In genomic region chr2:155774261-155774926, GRCm38 (mm10) we compare ENCODE assay signal across 10 mouse cellular contexts. TPM values are rescaled to one million over a fixed set of nuclear protein-coding genes. Genes with fewer than 3 reads are reported as not detected.
DNase-seq lines count a peak whose midpoint lies in the region; ATAC-seq and TF ChIP-seq lines count a peak whose summit lies in the region.
"Had no signal": no experiment of that assay in that cellular context is flagged by ENCODE, and none has a peak within 500 bp of the region (broad histone marks: within the 10 kb centered on the region; RNA-seq: fewer than 3 reads in every experiment).

No protein-coding gene starts in this region.

- no peaks in the 10 kb centered on the region for H3K9me3 ChIP-seq in kidney, embryonic 15.5 days (replicated peaks)
- no peaks in the 10 kb centered on the region for H3K9me3 ChIP-seq in embryonic facial prominence, embryonic 12.5 days
- no peaks in the 10 kb centered on the region for H3K9me3 ChIP-seq in limb, embryonic 11.5 days (ENCODE audit: control insufficient read depth, low read length)

- no peak for ATAC-seq in kidney, embryonic 15.5 days (replicated peaks; ENCODE audit: low FRiP score)
- ATAC-seq in embryonic facial prominence, embryonic 12.5 days (ENCODE audit: insufficient number of reproducible peaks, insufficient read depth, low FRiP score, low TSS enrichment) = no peak
- no peak for ATAC-seq in limb, embryonic 11.5 days (ENCODE audit: insufficient number of reproducible peaks, low FRiP score, low TSS enrichment, low read depth)

- peak overlapping the region; percentile 95 for H3K4me2 ChIP-seq in kidney, embryonic 15.5 days
- H3K4me2 ChIP-seq in embryonic facial prominence, embryonic 12.5 days (replicated peaks) = peak overlapping the region; percentile 92
- peak overlapping the region; percentile 97; the same call in 1 of the 2 replicates for H3K4me2 ChIP-seq in limb, embryonic 11.5 days (ENCODE audit: low read depth, severe bottlenecking)

- peak overlapping the region; percentile 57 for H3K4me3 ChIP-seq in kidney, embryonic 15.5 days (replicated peaks)
- peak overlapping the region; percentile 47; the same call in 1 of the 2 replicates for H3K4me3 ChIP-seq in embryonic facial prominence, embryonic 12.5 days
- H3K4me3 ChIP-seq in limb, embryonic 11.5 days (ENCODE audit: low read depth, low read length) = 0 out of 2 replicates have a peak overlapping the region, but pooled peaks have one; percentile 37
- peak overlapping the region; percentile 82; the same call in 1 of the 2 replicates for H3K4me3 ChIP-seq in olfactory bulb, adult 2 months (ENCODE audit: insufficient read depth, low read depth, low read length)

- no peak overlapping the region for H3K9ac ChIP-seq in kidney, embryonic 15.5 days
- H3K9ac ChIP-seq in embryonic facial prominence, embryonic 12.5 days = no peak overlapping the region
- H3K9ac ChIP-seq in limb, embryonic 11.5 days (ENCODE audit: low read length) = no peak overlapping the region
- H3K9ac ChIP-seq: liver, embryonic 14.5 days had no signal

- no peak for TF ChIP-seq POLR2A in olfactory bulb, adult 2 months (IDR thresholded peaks at IDR 0.05; ENCODE audit: insufficient read depth, low read depth, low read length)

- no peak overlapping the region for H3K27ac ChIP-seq in kidney, embryonic 15.5 days
- no peak overlapping the region for H3K27ac ChIP-seq in embryonic facial prominence, embryonic 12.5 days
- no peak overlapping the region for H3K27ac ChIP-seq in limb, embryonic 11.5 days (replicated peaks; ENCODE audit: low read depth, low read length)
- H3K27ac ChIP-seq in olfactory bulb, adult 2 months (ENCODE audit: insufficient read depth, low read depth, low read length) = no peak overlapping the region
- H3K27ac ChIP-seq: liver, embryonic 14.5 days had no signal

- H3K36me3 ChIP-seq in kidney, embryonic 15.5 days = no peaks in the 10 kb centered on the region
- H3K36me3 ChIP-seq in embryonic facial prominence, embryonic 12.5 days = no peaks in the 10 kb centered on the region
- H3K36me3 ChIP-seq in limb, embryonic 11.5 days (ENCODE audit: control insufficient read depth, insufficient read depth, low read length) = no peaks in the 10 kb centered on the region

- TF ChIP-seq CTCF in olfactory bulb, adult 2 months (IDR thresholded peaks at IDR 0.05; ENCODE audit: insufficient read depth, low read depth, low read length) = no peak

- WGBS in kidney, embryonic 15.5 days = 55% methylated on average over 11 of the region's 11 CpGs
- 59% methylated on average over 11 of the region's 11 CpGs for WGBS in embryonic facial prominence, embryonic 12.5 days
- WGBS in limb, embryonic 11.5 days = 54% methylated on average over 11 of the region's 11 CpGs
- WGBS in olfactory bulb, adult 2 months = 43% methylated on average over 11 of the region's 11 CpGs

- H3K27me3 ChIP-seq in kidney, embryonic 15.5 days = peaks cover 72% of the 10 kb centered on the region
- H3K27me3 ChIP-seq in embryonic facial prominence, embryonic 12.5 days = peaks cover 45% of the 10 kb centered on the region
- H3K27me3 ChIP-seq in limb, embryonic 11.5 days (ENCODE audit: control insufficient read depth, insufficient read depth, low read length) = peaks cover 24% of the 10 kb centered on the region

- DNase-seq in kidney, postnatal 14 days = no peak
- no peak for DNase-seq in limb, embryonic 11.5 days (ENCODE audit: low spot score)
- no peak for DNase-seq in right cerebral cortex, adult 18-20 months
- no peak for DNase-seq in frontal cortex, postnatal 10 days (ENCODE audit: low spot score in 2 of 2)
- DNase-seq in kidney, adult 18-20 months = no peak
- DNase-seq: thymus, postnatal 36 days had no signal

- peaks cover 9% of the 10 kb centered on the region for H3K4me1 ChIP-seq in kidney, embryonic 15.5 days
- peaks cover 4% of the 10 kb centered on the region; the same call in 1 of the 2 replicates for H3K4me1 ChIP-seq in embryonic facial prominence, embryonic 12.5 days
- H3K4me1 ChIP-seq in limb, embryonic 11.5 days (ENCODE audit: control insufficient read depth, insufficient read depth, low read length) = 0 out of 2 replicates have a peak, but pooled peaks cover 4% of the 10 kb centered on the region
- peaks cover 13% of the 10 kb centered on the region for H3K4me1 ChIP-seq in olfactory bulb, adult 2 months (ENCODE audit: control insufficient read depth, insufficient read depth, low read length)

RNA-seq across cellular contexts. Expression of gene Mmp24, which starts 0.7 kb away (rescaled TPM):
- 0.14 and 0.16 TPM in 2 replicates for polyA plus RNA-seq in kidney, embryonic 15.5 days (2015; fragmentation: Nextera tagmentation; extraction: Ambion mirVana)
- polyA plus RNA-seq in embryonic facial prominence, embryonic 12.5 days (2016; fragmentation: Nextera tagmentation; extraction: Ambion mirVana) = 0.61 and 1.1 TPM in 2 replicates
- polyA plus RNA-seq in limb, embryonic 11.5 days (2014; fragmentation: Nextera tagmentation; extraction: Ambion mirVana) = not detected in 2 replicates
- not detected in 2 replicates for polyA plus RNA-seq in olfactory bulb, adult 2 months (2012; ENCODE audit: insufficient read depth, insufficient read length, low replicate concordance, missing spikeins)

RNA-seq across cellular contexts. Expression of gene Procr, which starts 23.5 kb away (rescaled TPM):
- polyA plus RNA-seq in kidney, embryonic 15.5 days (2015; fragmentation: Nextera tagmentation; extraction: Ambion mirVana) = 11.1 and 12.3 TPM in 2 replicates
- polyA plus RNA-seq in embryonic facial prominence, embryonic 12.5 days (2016; fragmentation: Nextera tagmentation; extraction: Ambion mirVana) = 3.6 TPM in 2 replicates
- polyA plus RNA-seq in limb, embryonic 11.5 days (2014; fragmentation: Nextera tagmentation; extraction: Ambion mirVana) = 2.7 and 3.6 TPM in 2 replicates
- not detected in 2 replicates for polyA plus RNA-seq in olfactory bulb, adult 2 months (2012; ENCODE audit: insufficient read depth, insufficient read length, low replicate concordance, missing spikeins)

RNA-seq across cellular contexts. Expression of gene Gm17581, which starts 38.7 kb away (rescaled TPM):
- polyA plus RNA-seq in kidney, embryonic 15.5 days (2015; fragmentation: Nextera tagmentation; extraction: Ambion mirVana) = not detected in 2 replicates
- not detected in 2 replicates for polyA plus RNA-seq in embryonic facial prominence, embryonic 12.5 days (2016; fragmentation: Nextera tagmentation; extraction: Ambion mirVana)
- not detected in 2 replicates for polyA plus RNA-seq in limb, embryonic 11.5 days (2014; fragmentation: Nextera tagmentation; extraction: Ambion mirVana)
- not detected in 2 replicates for polyA plus RNA-seq in olfactory bulb, adult 2 months (2012; ENCODE audit: insufficient read depth, insufficient read length, low replicate concordance, missing spikeins)
- polyA plus RNA-seq: liver, embryonic 14.5 days had no signal

RNA-seq across cellular contexts. Expression of gene BC029722, which starts 44.8 kb away (rescaled TPM):
- polyA plus RNA-seq in kidney, embryonic 15.5 days (2015; fragmentation: Nextera tagmentation; extraction: Ambion mirVana) = 14.5 and 18.1 TPM in 2 replicates
- polyA plus RNA-seq in embryonic facial prominence, embryonic 12.5 days (2016; fragmentation: Nextera tagmentation; extraction: Ambion mirVana) = 12.9 and 13.4 TPM in 2 replicates
- 6.2 and 6.4 TPM in 2 replicates for polyA plus RNA-seq in limb, embryonic 11.5 days (2014; fragmentation: Nextera tagmentation; extraction: Ambion mirVana)
- polyA plus RNA-seq in olfactory bulb, adult 2 months (2012; ENCODE audit: insufficient read depth, insufficient read length, low replicate concordance, missing spikeins) = not detected in 2 replicates

RNA-seq across cellular contexts. Expression of gene Edem2, which starts 45.1 kb away (rescaled TPM):
- polyA plus RNA-seq in kidney, embryonic 15.5 days (2015; fragmentation: Nextera tagmentation; extraction: Ambion mirVana) = 36.1 and 39.0 TPM in 2 replicates
- polyA plus RNA-seq in embryonic facial prominence, embryonic 12.5 days (2016; fragmentation: Nextera tagmentation; extraction: Ambion mirVana) = 27.3 and 28.5 TPM in 2 replicates
- polyA plus RNA-seq in limb, embryonic 11.5 days (2014; fragmentation: Nextera tagmentation; extraction: Ambion mirVana) = 21.5 and 24.9 TPM in 2 replicates
- not detected in 2 replicates for polyA plus RNA-seq in olfactory bulb, adult 2 months (2012; ENCODE audit: insufficient read depth, insufficient read length, low replicate concordance, missing spikeins)
